In the genomic region with DNA sequence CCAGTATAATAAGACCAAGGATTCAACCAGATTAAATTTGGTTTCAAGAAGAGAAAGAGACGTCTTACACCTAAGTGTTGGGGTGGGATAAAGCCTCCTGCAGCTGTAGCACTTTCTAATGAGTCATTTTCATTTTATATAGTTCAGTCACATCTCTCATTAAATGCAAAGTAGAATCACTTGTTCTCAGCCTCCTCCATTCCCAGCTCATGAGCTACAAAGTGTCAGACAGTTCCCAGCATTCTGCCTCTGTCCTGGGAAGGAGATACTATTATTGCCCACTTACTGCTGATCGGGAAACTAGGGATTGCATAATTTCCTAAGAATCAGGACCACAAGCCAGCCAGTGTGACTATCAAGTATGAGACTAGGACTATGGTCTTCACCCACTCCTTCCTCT, we compare ENCODE assay signal across 21 mouse cellular contexts.
"Had no signal": no experiment of that assay in that cellular context is flagged by ENCODE, and none has a peak within 500 bp of the region (broad histone marks: within the 10 kb centered on the region; RNA-seq: fewer than 3 reads in every experiment).

No protein-coding gene starts in this region.

- ATAC-seq: forebrain, embryonic 13.5 days; forebrain, embryonic 14.5 days; forebrain, embryonic 15.5 days; forebrain, embryonic 16.5 days had no signal

- DNase-seq: cerebellum, adult 8-10 months; cerebellum, adult 9-10 months; cerebellum, adult 9-11 months; cerebellum, postnatal 10 days; cerebellum, postnatal 14 days; cerebellum, postnatal 25 days; cerebellum, postnatal 36 days; embryo, embryonic 11 days; forebrain, postnatal 0 days; gastrocnemius, adult 2 months; gastrocnemius, postnatal 10 days; gastrocnemius, postnatal 14 days; gastrocnemius, postnatal 25 days; gastrocnemius, postnatal 36 days; heart, adult 11 months; heart, adult 18-20 months; heart, adult 2 months had no signal
